Mouse (Mus musculus): ENCODE measurements around the gene BC048679.

The BC048679 gene

GRCm38 (mm10) chr7:81476833-81477232 lies 21.2 kb downstream of the BC048679 start:
- no peak for DNase-seq (ENCODE audit: low spot score)

GRCm38 (mm10) chr7:81475221-81475620 lies 22.9 kb downstream of the BC048679 start:
- DNase-seq (ENCODE audit: low spot score): no peak

GRCm38 (mm10) chr7:81464906-81465450 lies 33.1 kb downstream of the BC048679 start:
- DNase-seq (ENCODE audit: low spot score): no peak

- no peak for DNase-seq (ENCODE audit: low spot score)
These were observed 34.0 kb downstream of the BC048679 start for GRCm38 (mm10) chr7:81464116-81464515.

- no peak for DNase-seq (ENCODE audit: low spot score)
These were observed 35.3 kb downstream of the BC048679 start for GRCm38 (mm10) chr7:81462815-81463214.

GRCm38 (mm10) chr7:81455155-81455651 lies 42.9 kb downstream of the BC048679 start, which contains the start of gene Cpeb1:
Cpeb1 (minus strand) TSS chr7:81455465.
- DNase-seq (ENCODE audit: low spot score): peak; percentile 65

GRCm38 (mm10) chr7:81454331-81455039 lies 43.6 kb downstream of the BC048679 start:
- peak; percentile 84 for DNase-seq (ENCODE audit: low spot score)

- peak; percentile 87 for DNase-seq (ENCODE audit: low spot score)
These were observed 44.4 kb downstream of the BC048679 start for GRCm38 (mm10) chr7:81453443-81454274.

- DNase-seq (ENCODE audit: low spot score): peak; percentile 61
These were observed 45.1 kb downstream of the BC048679 start for GRCm38 (mm10) chr7:81452971-81453441.
